Mouse (Mus musculus) limb, embryonic 14.5 days (tissue): Measurements from ENCODE around the gene Dpyd. TPM values are rescaled to one million over a fixed set of nuclear protein-coding genes. Genes with fewer than 3 reads are reported as not detected.

Experiments
- ATAC-seq: fragments of 200-750 bp; cut with Nextera tagmentation; 2 replicates; pipeline ENCODE4 v1.8.0; 2017; ENCODE audit warnings: low read depth, moderate number of reproducible peaks, moderate TSS enrichment; ENCODE audit not compliant: low FRiP score
- DNase-seq: peaks from one replicate; pipeline ENCODE4 v3.0.0-alpha.2; 2015; ENCODE audit warnings: low spot score
- H3K27ac ChIP-seq: fragments of 300-500 bp; sonication (generic); replicated peaks from 2 replicates; pipeline ENCODE4 v1.5.1; 2014; ENCODE audit warnings: low read depth, mild to moderate bottlenecking, low read length, moderate library complexity, mixed read lengths
- H3K27me3 ChIP-seq: fragments of 300-500 bp; sonication (generic); 2 replicates; pipeline ENCODE4 v1.6.1; 2014; ENCODE audit warnings: low read length, mixed read lengths; ENCODE audit not compliant: control insufficient read depth, insufficient read depth
- H3K36me3 ChIP-seq: fragments of 300-500 bp; sonication (generic); 2 replicates; pipeline ENCODE4 v1.6.1; 2014; ENCODE audit warnings: mild to moderate bottlenecking, low read length, moderate library complexity, mixed read lengths; ENCODE audit not compliant: control insufficient read depth, insufficient read depth
- H3K4me1 ChIP-seq: fragments of 300-500 bp; sonication (generic); 2 replicates; pipeline ENCODE4 v1.6.1; 2014; ENCODE audit warnings: antibody characterized with exemption, low read length, mixed read lengths; ENCODE audit not compliant: control insufficient read depth, insufficient read depth
- H3K4me2 ChIP-seq: fragments of 300-500 bp; sonication (generic); replicated peaks from 2 replicates; pipeline ENCODE4 v1.6.1; 2014; ENCODE audit warnings: low read depth, mild to moderate bottlenecking, low read length, moderate library complexity; ENCODE audit not compliant: severe bottlenecking
- H3K4me3 ChIP-seq: fragments of 300-500 bp; sonication (generic); replicated peaks from 2 replicates; pipeline ENCODE4 v1.5.1; 2014; ENCODE audit warnings: low read length
- H3K9ac ChIP-seq: fragments of 300-500 bp; sonication (generic); 2 replicates; pipeline ENCODE4 v1.6.1; 2014; ENCODE audit warnings: mild to moderate bottlenecking, low read depth, low read length, moderate library complexity; ENCODE audit not compliant: severe bottlenecking
- H3K9me3 ChIP-seq: fragments of 300-500 bp; sonication (generic); 2 replicates; pipeline ENCODE4 v1.6.1; 2016; ENCODE audit warnings: low read length; ENCODE audit not compliant: control insufficient read depth
- POLR2A ChIP-seq: fragments of 200-500 bp; IDR thresholded peaks from 2 replicates; pipeline ENCODE4 v1.8.0; 2012; ENCODE audit warnings: inconsistent platforms, mild to moderate bottlenecking, moderate library complexity, borderline replicate concordance; ENCODE audit not compliant: insufficient read depth, insufficient read length; ENCODE audit errors: extremely low read depth
- WGBS: fragments of 180-500 bp; shearing (Covaris S2); extraction: QIAGEN DNeasy Blood & Tissue Kit; methylation state at CpG from one replicate; pipeline ENCODE4 v1.1.7; 2014; 5-methylcytosine and 5-hydroxymethylcytosine counted together
- polyA plus RNA-seq, 2 experiments: library from polyadenylated mRNA; depleted of rRNA in 1 of 2; stranded (reverse) in 1 of 2; unstranded in 1 of 2; fragments of >200 nt; fragmentation: Nextera tagmentation in 1 of 2; extraction: Ambion mirVana in 1 of 2; gene quantifications; 2 replicates each; pipeline versions ENCODE4 v1.2.1 to v1.2.3; 2012 to 2014

Gene Dpyd
- polyA plus RNA-seq, 2 experiments: 3.1 to 5.2 TPM

GRCm38 (mm10) chr3:119447559-119447958 lies 885.6 kb downstream of the Dpyd start:
- Histone ChIP-seq H3K36me3 (no peaks in the 10 kb centered on the region), H3K9me3 (no peaks in the 10 kb centered on the region), H3K4me2 (no peak overlapping the region), H3K4me1 (no peaks in the 10 kb centered on the region), H3K9ac (no peak overlapping the region), H3K27me3 (no peaks in the 10 kb centered on the region), H3K27ac (no peak overlapping the region), H3K4me3 (no peak overlapping the region)
- no peak for TF ChIP-seq POLR2A
- WGBS: 46% methylated on average over 2 of the region's 2 CpGs
- ATAC-seq (no peak), DNase-seq (no peak)

GRCm38 (mm10) chr3:119464073-119464472 lies 902.1 kb downstream of the Dpyd start:
- WGBS: 81% methylated on average over 2 of the region's 2 CpGs
- ATAC-seq: no peak
- no peaks in the 10 kb centered on the region for H3K4me1 ChIP-seq
- H3K9me3 ChIP-seq: no peaks in the 10 kb centered on the region
- no peak overlapping the region for H3K4me2 ChIP-seq
- H3K27me3 ChIP-seq: no peaks in the 10 kb centered on the region
- TF ChIP-seq POLR2A: no peak
- no peak overlapping the region for H3K9ac ChIP-seq
- H3K27ac ChIP-seq: no peak overlapping the region
- no peaks in the 10 kb centered on the region for H3K36me3 ChIP-seq
- no peak overlapping the region for H3K4me3 ChIP-seq
- DNase-seq: no peak

- 89% methylated on average over 1 of the region's 1 CpGs for WGBS
- Histone ChIP-seq H3K27me3 (no peaks in the 10 kb centered on the region), H3K4me3 (no peak overlapping the region), H3K36me3 (no peaks in the 10 kb centered on the region), H3K9me3 (no peaks in the 10 kb centered on the region), H3K9ac (no peak overlapping the region), H3K27ac (no peak overlapping the region), H3K4me1 (no peaks in the 10 kb centered on the region), H3K4me2 (no peak overlapping the region)
- no peak for DNase-seq
- no peak for ATAC-seq
- TF ChIP-seq POLR2A: no peak
Observed at GRCm38 (mm10) chr3:119464479-119464878, 902.5 kb downstream of the Dpyd start.

- Histone ChIP-seq H3K27me3 (no peaks in the 10 kb centered on the region), H3K4me2 (no peak overlapping the region), H3K9ac (no peak overlapping the region), H3K36me3 (no peaks in the 10 kb centered on the region), H3K4me1 (no peaks in the 10 kb centered on the region), H3K27ac (no peak overlapping the region), H3K4me3 (no peak overlapping the region), H3K9me3 (no peaks in the 10 kb centered on the region)
- ATAC-seq (no peak), DNase-seq (no peak)
- WGBS: 82% methylated on average over 2 of the region's 2 CpGs
- TF ChIP-seq POLR2A: no peak
Observed at GRCm38 (mm10) chr3:119467723-119468122, 905.8 kb downstream of the Dpyd start.
